Mouse (Mus musculus): Measurements from ENCODE around the gene Cog5. TPM values are rescaled to one million over a fixed set of nuclear protein-coding genes. Genes with fewer than 3 reads are reported as not detected.

The Cog5 gene
- total and polyA plus RNA-seq, 3 experiments, result 34.8 to 42.7 (median 39.3) TPM

DNA sequence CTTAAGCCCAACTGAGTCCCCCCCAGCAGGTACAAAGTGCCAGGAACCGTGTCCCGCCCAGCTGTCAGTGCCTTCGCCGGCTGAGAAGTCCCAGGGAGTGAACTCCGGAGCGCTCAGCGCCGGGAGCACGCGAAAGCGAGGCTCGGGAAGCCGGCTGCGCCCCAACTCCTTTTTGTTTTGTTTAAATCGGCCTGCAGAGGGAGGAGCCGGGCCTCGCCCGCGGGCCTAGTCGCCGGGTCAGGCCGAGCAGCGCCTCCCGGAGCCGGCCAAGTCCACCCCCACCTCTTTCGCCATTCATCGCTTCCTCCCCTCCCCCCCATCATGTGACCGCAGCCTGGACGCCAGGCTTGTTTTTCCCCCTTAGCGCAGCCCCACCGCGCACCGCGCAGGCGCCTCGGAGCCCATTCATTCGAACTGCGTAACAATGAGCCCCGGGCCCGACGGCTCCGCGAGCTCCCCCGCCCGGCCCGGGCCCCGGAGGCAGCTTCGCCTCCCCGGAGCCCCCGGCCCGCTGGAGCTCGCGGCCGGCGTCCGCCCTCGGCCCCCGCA is 294.6 kb downstream of the Cog5 start:
- DNase-seq (ENCODE audit: extremely low read depth), result peak; percentile 90
- Histone ChIP-seq H3K9me3 (replicated peaks; ENCODE audit: low read length) (no peaks in the 10 kb centered on the region), H3K4me1 (ENCODE audit: control insufficient read depth in 1 of 2, insufficient read depth in 2 of 2) (peaks cover 2 to 26% of the 10 kb centered on the region in 2 experiments), H3K4me2 (ENCODE audit: insufficient read depth, low read depth, poor library complexity, severe bottlenecking) (no peak overlapping the region), H3K27me3 (replicated peaks) (no peaks in the 10 kb centered on the region), H3K4me3 (replicated peaks in 1 of 3; ENCODE audit: low read depth in 2 of 3, low read length in 2 of 3, poor library complexity in 1 of 3) (peak overlapping the region; percentile 66 to 88 (median 83)), H3K36me3 (replicated peaks in 1 of 2; ENCODE audit: control insufficient read depth in 1 of 2, insufficient read depth in 1 of 2, low read length in 1 of 2) (peaks cover 0 to 8% of the 10 kb centered on the region in 2 experiments), H3K9ac (ENCODE audit: insufficient read depth, low read depth) (peak overlapping the region; percentile 99), H3K79me2 (replicated peaks; ENCODE audit: control insufficient read depth, extremely low read depth, insufficient read depth, poor library complexity, severe bottlenecking) (peaks cover 39% of the 10 kb centered on the region), H3K27ac (ENCODE audit: insufficient read depth, low read depth) (peak overlapping the region; percentile 92; the same call in 1 of the 2 replicates)
- in situ Hi-C loops (cut with MboI; ENCODE audit: low pct_ligation_motif_present, low pct_unique_long_range_greater_than_20kb, low sequenced_read_pairs) (loop anchor here (25.0 kb wide), 1 partner anchor 437 kb away; no protein-coding TSS in a partner anchor), dilution Hi-C loops (cut with MboI; ENCODE audit: extremely low pct_ligation_motif_present, extremely low pct_unique_long_range_greater_than_20kb, low sequenced_read_pairs) (no loop called here)
- TF ChIP-seq MYC (IDR thresholded peaks at IDR 0.05; ENCODE audit: low read depth, low read length), result no peak
- no peak for TF ChIP-seq RAD21 (IDR thresholded peaks at IDR 0.05; ENCODE audit: low read depth, low read length)
- no peak for TF ChIP-seq MAFK (IDR thresholded peaks at IDR 0.05; ENCODE audit: insufficient replicate concordance, low read length)
- TF ChIP-seq ZNF384 (IDR thresholded peaks at IDR 0.05; ENCODE audit: low read depth, low read length), result no peak
- TF ChIP-seq TBP (conservative IDR thresholded peaks at IDR 0.05; ENCODE audit: low read depth, low read length), result no peak
- no peak for TF ChIP-seq ZMIZ1 (IDR thresholded peaks at IDR 0.05; ENCODE audit: low read depth, low read length)
- peak; percentile 81; the same call in 1 of the 2 replicates for TF ChIP-seq MAZ (IDR thresholded peaks at IDR 0.05; ENCODE audit: low read depth, low read length)
- TF ChIP-seq SMC3 (IDR thresholded peaks at IDR 0.05; ENCODE audit: low read depth, low read length), result no peak
- peak; percentile 45; the same call in 1 of the 2 replicates for TF ChIP-seq NELFE (IDR thresholded peaks at IDR 0.05; ENCODE audit: low read depth, low read length)
- TF ChIP-seq BHLHE40 (IDR thresholded peaks at IDR 0.05; ENCODE audit: low read depth, low read length), result peak; percentile 84
- peak; percentile 90 for TF ChIP-seq CHD2 (IDR thresholded peaks at IDR 0.05; ENCODE audit: low read length)
- no peak for TF ChIP-seq CHD1 (IDR thresholded peaks at IDR 0.05; ENCODE audit: low read depth, low read length)
- TF ChIP-seq POLR2AphosphoS2 (IDR thresholded peaks at IDR 0.05; ENCODE audit: low read depth, low read length), result no peak
- TF ChIP-seq POLR2A (IDR thresholded peaks at IDR 0.05; ENCODE audit: low read depth, low read length), result peak; percentile 60; the same call in 1 of the 2 replicates
- 0 out of 2 replicates have a peak, but pooled peaks have one; percentile 34 for TF ChIP-seq RCOR1 (conservative IDR thresholded peaks at IDR 0.05; ENCODE audit: low read depth, low read length)
- TF ChIP-seq ELF1 (IDR thresholded peaks at IDR 0.05; ENCODE audit: low read depth, low read length), result peak; percentile 47; the same call in 1 of the 2 replicates
- peak; percentile 92 for TF ChIP-seq USF1 (IDR thresholded peaks at IDR 0.05; ENCODE audit: low read depth, low read length)
- TF ChIP-seq NRF1 (IDR thresholded peaks at IDR 0.05; ENCODE audit: low read depth, low read length), result peak; percentile 89
- no peak for TF ChIP-seq E2F4 (IDR thresholded peaks at IDR 0.05; ENCODE audit: insufficient replicate concordance, low read depth, low read length)
- TF ChIP-seq KAT2A (IDR thresholded peaks at IDR 0.05; ENCODE audit: insufficient replicate concordance, low read length), result 0 out of 2 replicates have a peak, but pooled peaks have one; percentile 21
- TF ChIP-seq MAX (IDR thresholded peaks at IDR 0.05; ENCODE audit: low read length), result peak; percentile 65; the same call in 1 of the 2 replicates
- TF ChIP-seq IRF4 (IDR thresholded peaks at IDR 0.05; ENCODE audit: low read depth, low read length), result peak; percentile 61; the same call in 1 of the 2 replicates
- no peak for TF ChIP-seq ZKSCAN1 (IDR thresholded peaks at IDR 0.05; ENCODE audit: borderline replicate concordance, low read depth, low read length)
- peak; percentile 57; the same call in 1 of the 2 replicates for TF ChIP-seq MXI1 (IDR thresholded peaks at IDR 0.05; ENCODE audit: low read depth, low read length)
- TF ChIP-seq GABPA (IDR thresholded peaks at IDR 0.05; ENCODE audit: insufficient replicate concordance, low read depth, low read length), result no peak
- peak; percentile 63 for TF ChIP-seq ETS1 (conservative IDR thresholded peaks at IDR 0.05; ENCODE audit: low read depth, low read length)
- peak; percentile 70; the same call in 1 of the 2 replicates for TF ChIP-seq USF2 (conservative IDR thresholded peaks at IDR 0.05; ENCODE audit: low read depth, low read length)
- TF ChIP-seq PAX5 (IDR thresholded peaks at IDR 0.05; ENCODE audit: low read length), result no peak
- no peak for TF ChIP-seq JUND (conservative IDR thresholded peaks at IDR 0.05; ENCODE audit: low read depth, low read length)
- no peak for TF ChIP-seq MEF2A (IDR thresholded peaks at IDR 0.05; ENCODE audit: borderline replicate concordance, low read depth, low read length)
- no peak for TF ChIP-seq JUN (IDR thresholded peaks at IDR 0.05; ENCODE audit: insufficient read depth, low read depth, low read length)
- TF ChIP-seq TCF12 (IDR thresholded peaks at IDR 0.05; ENCODE audit: low read depth, low read length), result peak; percentile 61; the same call in 1 of the 2 replicates
- no peak for TF ChIP-seq EP300 (IDR thresholded peaks at IDR 0.05; ENCODE audit: low read length)
- TF ChIP-seq SIN3A (IDR thresholded peaks at IDR 0.05; ENCODE audit: low read length), result peak; percentile 62; the same call in 1 of the 2 replicates
- TF ChIP-seq ZC3H11A (IDR thresholded peaks at IDR 0.05; ENCODE audit: low read depth, low read length), result no peak
- TF ChIP-seq UBTF (IDR thresholded peaks at IDR 0.05; ENCODE audit: low read depth, low read length), result peak; percentile 84
- TF ChIP-seq HCFC1 (IDR thresholded peaks at IDR 0.05; ENCODE audit: low read depth, low read length), result peak; percentile 70
- TF ChIP-seq CTCF (conservative IDR thresholded peaks at IDR 0.05 in 1 of 2, IDR thresholded peaks at IDR 0.05 in 1 of 2; ENCODE audit: low read depth in 2 of 2, low read length in 2 of 2), result peak in 1 of 2 experiments; percentile 28; a peak in 2 of 4 replicates

Measured in CH12.LX (cell line).